Mouse (Mus musculus) liver, embryonic 16.5 days (tissue): ENCODE data around the gene Trpm3. TPM values are rescaled to one million over a fixed set of nuclear protein-coding genes. Genes with fewer than 3 reads are reported as not detected.

Source experiments
- ATAC-seq: fragments of 200-750 bp; cut with Nextera tagmentation; 2 replicates; pipeline ENCODE4 v1.8.0; 2017; ENCODE audit warnings: low read depth, mild to moderate bottlenecking, moderate number of reproducible peaks, moderate library complexity
- H3K27ac ChIP-seq: fragments of 300-500 bp; sonication (generic); 2 replicates; pipeline ENCODE4 v1.5.1; 2014; ENCODE audit warnings: mild to moderate bottlenecking, low read length
- H3K27me3 ChIP-seq: fragments of 300-500 bp; sonication (generic); 2 replicates; pipeline ENCODE4 v1.6.1; 2014; ENCODE audit warnings: low read depth, low read length, mixed read lengths; ENCODE audit not compliant: control insufficient read depth, insufficient read depth
- H3K36me3 ChIP-seq: fragments of 300-500 bp; sonication (generic); 2 replicates; pipeline ENCODE4 v1.6.1; 2014; ENCODE audit warnings: mild to moderate bottlenecking; ENCODE audit not compliant: control insufficient read depth, insufficient read depth
- H3K4me1 ChIP-seq: fragments of 300-500 bp; sonication (generic); 2 replicates; pipeline ENCODE4 v1.6.1; 2014; ENCODE audit warnings: low read depth, low read length, mixed read lengths; ENCODE audit not compliant: control insufficient read depth
- H3K4me2 ChIP-seq: fragments of 300-500 bp; sonication (generic); 2 replicates; pipeline ENCODE4 v1.6.1; 2014; ENCODE audit warnings: low read depth, low read length, mixed read lengths
- H3K4me3 ChIP-seq: fragments of 300-500 bp; sonication (generic); 2 replicates; pipeline ENCODE4 v1.5.1; 2014; ENCODE audit warnings: low read depth, mild to moderate bottlenecking, low read length
- H3K9ac ChIP-seq: fragments of 300-500 bp; sonication (generic); 2 replicates; pipeline ENCODE4 v1.6.1; 2014; ENCODE audit warnings: low read depth, low read length
- H3K9me3 ChIP-seq: fragments of 300-500 bp; sonication (generic); replicated peaks from 2 replicates; pipeline ENCODE4 v1.6.1; 2016; ENCODE audit warnings: low read length; ENCODE audit not compliant: control insufficient read depth
- WGBS: fragments of 180-500 bp; shearing (Covaris S2); extraction: QIAGEN DNeasy Blood & Tissue Kit; methylation state at CpG from one replicate; pipeline ENCODE4 v1.1.7; 2014; ENCODE audit not compliant: insufficient replicate concordance; 5-methylcytosine and 5-hydroxymethylcytosine counted together
- polyA plus RNA-seq: library from polyadenylated mRNA; unstranded; fragments of >200 nt; fragmentation: Nextera tagmentation; extraction: Ambion mirVana; gene quantifications from 2 replicates; pipeline ENCODE4 v1.2.1, GENCODE M21; 2015

Gene Trpm3
- polyA plus RNA-seq, 1 experiment from 2014 or later: 0.04 TPM

DNA sequence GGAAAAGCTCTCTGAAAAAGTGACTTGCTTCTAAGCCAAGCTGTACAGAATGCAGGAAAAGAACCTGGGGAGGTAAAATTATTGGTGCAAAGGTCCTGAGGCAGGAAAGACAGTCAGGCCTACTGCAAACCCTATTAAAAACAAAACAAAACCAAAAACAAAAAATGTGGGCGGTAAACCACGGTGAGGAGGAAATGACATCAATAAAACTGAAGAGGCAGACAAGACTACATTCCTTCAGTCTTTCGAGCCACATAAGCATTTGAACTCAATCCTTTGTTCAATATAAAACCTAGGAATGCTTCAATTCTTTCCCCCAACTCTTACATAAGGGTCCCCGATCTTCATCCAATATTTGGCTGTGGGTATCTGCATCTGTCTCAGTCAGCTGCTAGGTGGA lies 814.3 kb downstream of the Trpm3 start:
- Histone ChIP-seq H3K27ac (no peak overlapping the region), H3K36me3 (no peaks in the 10 kb centered on the region), H3K4me1 (no peaks in the 10 kb centered on the region), H3K27me3 (no peaks in the 10 kb centered on the region), H3K9ac (no peak overlapping the region), H3K4me2 (no peak overlapping the region), H3K9me3 (no peaks in the 10 kb centered on the region), H3K4me3 (no peak overlapping the region)
- WGBS: 50% methylated on average over 4 of the region's 4 CpGs
- no peak for ATAC-seq

- H3K9ac ChIP-seq: no peak overlapping the region
- no peaks in the 10 kb centered on the region for H3K9me3 ChIP-seq
- no peak overlapping the region for H3K4me2 ChIP-seq
- no peaks in the 10 kb centered on the region for H3K27me3 ChIP-seq
- WGBS: 48% methylated on average over 4 of the region's 4 CpGs
- no peak for ATAC-seq
- no peak overlapping the region for H3K4me3 ChIP-seq
- H3K27ac ChIP-seq: no peak overlapping the region
- no peaks in the 10 kb centered on the region for H3K4me1 ChIP-seq
- no peaks in the 10 kb centered on the region for H3K36me3 ChIP-seq
Observed at GRCm38 (mm10) chr19:22958414-22958813, 819.6 kb downstream of the Trpm3 start.

DNA sequence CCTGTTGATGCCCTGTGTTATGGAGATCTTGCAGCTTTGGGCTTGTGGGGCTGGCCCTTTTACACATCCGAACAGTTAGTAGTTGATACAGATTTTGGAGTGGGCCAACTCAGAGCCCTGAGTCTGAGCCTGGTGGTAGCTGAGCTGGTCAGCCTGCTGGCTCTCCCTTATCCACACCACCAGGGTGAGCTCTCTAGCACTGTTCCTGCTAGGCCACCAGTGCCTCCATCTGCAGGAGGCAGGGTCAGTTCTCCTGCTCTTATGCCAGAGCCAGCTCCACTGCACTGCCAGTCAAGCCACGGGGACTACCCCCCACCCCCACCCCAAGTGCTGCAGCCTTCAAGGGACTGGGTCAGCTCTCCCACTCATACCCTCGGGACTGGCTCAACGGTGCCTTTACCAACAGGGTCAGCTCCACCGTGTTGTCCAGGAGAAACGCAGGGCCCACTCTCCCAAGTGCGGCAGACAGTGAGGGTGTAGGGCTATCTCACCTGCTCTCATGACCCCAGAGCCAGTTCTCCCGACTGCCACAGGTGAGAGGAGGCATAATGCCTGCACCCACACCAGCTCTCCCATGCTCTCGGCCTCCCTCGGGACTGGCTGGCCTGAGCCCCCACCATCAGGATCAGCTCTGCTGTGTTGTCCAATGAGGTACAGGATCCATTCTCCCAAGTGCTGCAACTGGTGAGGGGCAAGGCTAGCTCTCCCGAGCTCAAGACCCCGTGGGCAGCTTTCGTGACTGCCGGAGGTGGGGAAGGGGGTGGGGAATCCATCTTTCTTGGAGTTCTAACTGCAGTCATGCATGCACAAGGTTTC lies 821.8 kb downstream of the Trpm3 start:
- H3K4me3 ChIP-seq: no peak overlapping the region
- no peak for ATAC-seq
- no peak overlapping the region for H3K27ac ChIP-seq
- no peak overlapping the region for H3K9ac ChIP-seq
- no peaks in the 10 kb centered on the region for H3K4me1 ChIP-seq
- H3K9me3 ChIP-seq: no peaks in the 10 kb centered on the region
- H3K36me3 ChIP-seq: no peaks in the 10 kb centered on the region
- no peak overlapping the region for H3K4me2 ChIP-seq
- WGBS: 65% methylated on average over 14 of the region's 14 CpGs
- no peaks in the 10 kb centered on the region for H3K27me3 ChIP-seq

GRCm38 (mm10) chr19:22962001-22962708 lies 823.3 kb downstream of the Trpm3 start:
- Histone ChIP-seq H3K9ac (no peak overlapping the region), H3K36me3 (no peaks in the 10 kb centered on the region), H3K9me3 (no peaks in the 10 kb centered on the region), H3K4me1 (no peaks in the 10 kb centered on the region), H3K4me3 (no peak overlapping the region), H3K27ac (no peak overlapping the region), H3K4me2 (no peak overlapping the region), H3K27me3 (no peaks in the 10 kb centered on the region)
- WGBS: 60% methylated on average over 12 of the region's 12 CpGs
- no peak for ATAC-seq

GRCm38 (mm10) chr19:22962731-22963130 lies 823.9 kb downstream of the Trpm3 start:
- no peaks in the 10 kb centered on the region for H3K4me1 ChIP-seq
- H3K4me3 ChIP-seq: no peak overlapping the region
- H3K9ac ChIP-seq: no peak overlapping the region
- no peaks in the 10 kb centered on the region for H3K36me3 ChIP-seq
- H3K27ac ChIP-seq: no peak overlapping the region
- no peaks in the 10 kb centered on the region for H3K27me3 ChIP-seq
- no peaks in the 10 kb centered on the region for H3K9me3 ChIP-seq
- ATAC-seq: no peak
- 51% methylated on average over 8 of the region's 8 CpGs for WGBS
- no peak overlapping the region for H3K4me2 ChIP-seq

DNA sequence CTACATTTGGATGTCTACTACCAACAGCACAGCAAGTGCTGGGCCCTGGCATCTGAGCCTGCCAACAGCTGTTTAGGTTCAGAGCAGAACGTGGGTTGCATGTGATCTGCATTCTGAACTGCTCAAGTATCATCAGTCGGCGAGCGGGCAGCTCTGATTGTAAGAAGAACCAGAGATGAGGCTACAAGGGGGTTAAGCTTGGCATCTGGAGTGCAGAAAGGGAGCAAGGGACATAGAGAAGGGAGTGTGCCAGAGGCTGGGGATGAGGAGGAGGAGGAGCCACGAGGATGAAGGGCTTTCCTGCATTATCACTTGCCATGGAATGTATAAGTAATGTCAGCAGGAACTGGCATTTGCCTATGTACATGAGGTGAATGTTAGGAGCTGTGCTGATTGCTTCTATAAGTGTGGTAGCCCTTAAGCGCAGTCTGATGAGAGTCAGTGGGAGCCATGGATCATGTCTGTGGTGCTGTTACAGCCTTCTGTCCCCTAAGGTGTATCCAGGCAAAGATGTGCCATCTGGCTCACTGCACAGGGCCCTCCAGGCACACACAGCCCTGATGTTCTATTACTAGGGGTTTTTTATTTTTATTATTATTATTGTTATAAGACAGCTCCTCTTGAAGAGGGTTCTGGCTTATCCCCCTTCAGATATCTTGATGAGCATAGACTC lies 825.0 kb downstream of the Trpm3 start:
- 51% methylated on average over 6 of the region's 6 CpGs for WGBS
- Histone ChIP-seq H3K36me3 (no peaks in the 10 kb centered on the region), H3K27ac (no peak overlapping the region), H3K4me2 (no peak overlapping the region), H3K4me3 (no peak overlapping the region), H3K9ac (no peak overlapping the region), H3K9me3 (no peaks in the 10 kb centered on the region), H3K27me3 (no peaks in the 10 kb centered on the region), H3K4me1 (no peaks in the 10 kb centered on the region)
- ATAC-seq: no peak

DNA sequence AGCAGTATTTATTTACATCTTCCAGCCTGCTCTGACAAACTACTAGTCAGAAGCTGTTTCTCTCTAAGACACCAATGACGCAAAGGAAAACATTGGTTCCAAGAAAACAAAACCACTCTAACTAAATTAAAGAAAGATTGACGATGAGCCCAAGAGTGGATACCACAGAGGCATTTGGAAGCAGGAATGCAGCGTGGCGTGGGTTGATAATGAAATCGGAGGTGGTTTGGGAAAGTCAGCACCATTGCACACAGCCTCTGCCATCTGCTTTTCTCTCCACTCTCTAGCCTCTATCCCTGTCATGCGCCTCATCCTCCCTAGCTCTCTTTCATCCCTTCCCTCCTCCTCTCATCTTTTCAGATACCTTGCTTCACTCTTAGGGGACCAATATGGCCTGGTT lies 826.6 kb downstream of the Trpm3 start:
- no peaks in the 10 kb centered on the region for H3K4me1 ChIP-seq
- H3K27me3 ChIP-seq: no peaks in the 10 kb centered on the region
- H3K27ac ChIP-seq: no peak overlapping the region
- H3K4me3 ChIP-seq: no peak overlapping the region
- no peak overlapping the region for H3K4me2 ChIP-seq
- H3K36me3 ChIP-seq: no peaks in the 10 kb centered on the region
- 58% methylated on average over 6 of the region's 6 CpGs for WGBS
- no peak for ATAC-seq
- H3K9me3 ChIP-seq: no peaks in the 10 kb centered on the region
- no peak overlapping the region for H3K9ac ChIP-seq

- H3K4me1 ChIP-seq: no peaks in the 10 kb centered on the region
- no peaks in the 10 kb centered on the region for H3K36me3 ChIP-seq
- no peak overlapping the region for H3K4me3 ChIP-seq
- H3K4me2 ChIP-seq: no peak overlapping the region
- no peak overlapping the region for H3K9ac ChIP-seq
- no peaks in the 10 kb centered on the region for H3K27me3 ChIP-seq
- ATAC-seq: no peak
- no peak overlapping the region for H3K27ac ChIP-seq
- WGBS: 61% methylated on average over 3 of the region's 3 CpGs
- no peaks in the 10 kb centered on the region for H3K9me3 ChIP-seq
Observed at GRCm38 (mm10) chr19:22973294-22973693, 834.4 kb downstream of the Trpm3 start.

- no peak for ATAC-seq
- no peak overlapping the region for H3K4me3 ChIP-seq
- H3K27ac ChIP-seq: no peak overlapping the region
- H3K4me2 ChIP-seq: no peak overlapping the region
- 69% methylated on average over 5 of the region's 5 CpGs for WGBS
- no peaks in the 10 kb centered on the region for H3K4me1 ChIP-seq
- H3K9me3 ChIP-seq: no peaks in the 10 kb centered on the region
- H3K36me3 ChIP-seq: no peaks in the 10 kb centered on the region
- no peak overlapping the region for H3K9ac ChIP-seq
- no peaks in the 10 kb centered on the region for H3K27me3 ChIP-seq
Observed at GRCm38 (mm10) chr19:22973727-22974126, 834.9 kb downstream of the Trpm3 start.
